Mouse (Mus musculus): ENCODE measurements at regions not wholly inside any gene's neighbourhood (a gene's known extent, or its start where the extent isn't known, plus 50 kb on each side); places are given as distances from the start of the nearest gene placed in this dataset.

DNA sequence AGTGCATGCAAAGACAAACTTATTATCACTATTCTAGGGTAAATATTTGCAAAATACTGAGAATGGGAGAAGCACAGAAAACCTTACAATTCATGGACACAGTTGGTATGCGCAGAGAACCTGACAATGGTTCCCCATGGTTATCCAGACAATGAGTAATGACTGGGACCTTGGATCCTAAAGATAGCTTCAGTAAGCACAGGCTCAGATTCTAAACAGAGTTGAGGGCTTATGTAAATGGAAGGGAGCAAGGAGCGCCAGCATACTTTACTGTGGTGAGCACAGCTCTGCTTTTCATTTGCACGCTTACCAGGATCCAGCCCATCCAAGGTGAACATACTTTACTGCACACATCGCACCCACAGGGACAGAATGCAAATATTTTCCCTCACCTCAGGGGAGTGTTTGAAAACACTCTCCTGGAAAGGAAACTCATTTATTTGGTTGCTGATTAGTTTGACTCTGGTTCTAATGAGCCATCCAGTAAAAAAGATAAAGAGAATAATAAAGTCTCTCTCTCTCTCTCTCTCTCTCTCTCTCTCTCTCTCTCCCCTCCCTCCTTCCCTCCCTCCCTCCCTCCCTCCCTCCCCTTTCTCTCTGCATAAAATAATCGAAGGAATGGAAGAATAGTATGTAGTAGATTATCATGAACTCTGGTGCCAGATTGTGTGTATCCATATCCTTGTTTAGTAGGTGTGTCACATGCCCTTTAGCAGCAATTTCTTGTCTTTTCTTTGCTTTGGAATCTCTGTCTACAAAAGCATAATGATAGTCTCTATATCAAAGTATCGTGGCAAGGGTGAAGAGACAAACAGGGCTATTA, 115.1 kb upstream of the 4930583I09Rik start:
- H3K27me3 ChIP-seq (replicated peaks): no peaks in the 10 kb centered on the region
- no peak overlapping the region for H3K4me2 ChIP-seq
- no peak overlapping the region for H3K4me3 ChIP-seq
- H3K4me1 ChIP-seq: no peaks in the 10 kb centered on the region
- no peak overlapping the region for H3K9ac ChIP-seq
- WGBS: 68% methylated on average over 6 of the region's 6 CpGs
- H3K27ac ChIP-seq (replicated peaks): no peak overlapping the region
- H3K36me3 ChIP-seq: no peaks in the 10 kb centered on the region
- H3K9me3 ChIP-seq: no peaks in the 10 kb centered on the region
- ATAC-seq (ENCODE audit: extremely low read depth, insufficient number of reproducible peaks, low FRiP score, low TSS enrichment): no peak

DNA sequence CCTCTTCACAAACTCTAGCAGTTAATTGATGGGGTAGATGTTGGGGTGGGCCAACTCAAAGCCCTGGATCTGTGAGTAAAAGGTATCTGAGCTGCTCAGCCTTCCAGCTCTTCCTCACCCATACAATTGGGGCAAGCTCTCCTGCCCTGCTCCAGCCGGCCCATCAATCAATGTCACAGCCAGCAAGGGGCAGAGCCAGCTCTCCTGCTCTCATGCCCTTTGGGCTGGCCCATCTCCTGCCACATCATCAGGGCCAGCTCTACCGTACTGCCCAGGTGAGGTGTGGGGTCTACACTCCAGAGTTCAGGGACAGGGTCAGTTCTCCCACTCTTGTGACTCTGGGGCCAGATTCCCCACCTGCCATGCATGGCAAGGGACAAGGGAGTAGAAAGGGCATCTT, 107.3 kb upstream of the 4930583I09Rik start:
- ATAC-seq (ENCODE audit: extremely low read depth, insufficient number of reproducible peaks, low FRiP score, low TSS enrichment): no peak
- Histone ChIP-seq H3K27ac (replicated peaks) (no peak overlapping the region), H3K27me3 (replicated peaks) (no peaks in the 10 kb centered on the region), H3K4me1 (no peaks in the 10 kb centered on the region), H3K9ac (no peak overlapping the region), H3K4me2 (no peak overlapping the region), H3K36me3 (no peaks in the 10 kb centered on the region), H3K9me3 (no peaks in the 10 kb centered on the region), H3K4me3 (no peak overlapping the region)
- 62% methylated on average over 2 of the region's 2 CpGs for WGBS

DNA sequence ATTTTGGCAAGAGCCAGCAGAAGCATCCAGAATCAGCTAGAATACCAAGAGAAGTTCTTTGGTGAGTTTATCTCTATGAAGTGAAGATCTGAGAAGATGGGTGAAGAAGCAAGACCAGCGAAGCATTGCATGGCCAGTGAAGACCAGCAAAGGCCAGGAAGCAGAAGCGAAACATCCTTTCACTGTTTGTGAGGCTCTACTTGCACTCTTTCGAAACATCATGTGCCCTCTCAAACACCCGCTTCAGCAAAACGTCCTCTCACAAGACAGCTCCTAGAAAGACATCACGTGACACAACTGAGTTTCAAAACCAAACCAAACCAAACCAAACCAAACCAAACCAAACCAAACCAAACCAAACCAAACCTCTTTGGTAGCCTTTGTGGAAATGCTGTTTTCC, 105.7 kb upstream of the 4930583I09Rik start:
- Histone ChIP-seq H3K4me1 (peaks cover 8% of the 10 kb centered on the region), H3K36me3 (no peaks in the 10 kb centered on the region), H3K9ac (no peak overlapping the region), H3K9me3 (no peaks in the 10 kb centered on the region), H3K4me2 (no peak overlapping the region), H3K27me3 (replicated peaks) (no peaks in the 10 kb centered on the region), H3K27ac (replicated peaks) (no peak overlapping the region), H3K4me3 (no peak overlapping the region)
- ATAC-seq (ENCODE audit: extremely low read depth, insufficient number of reproducible peaks, low FRiP score, low TSS enrichment): no peak
- 87% methylated on average over 6 of the region's 6 CpGs for WGBS

DNA sequence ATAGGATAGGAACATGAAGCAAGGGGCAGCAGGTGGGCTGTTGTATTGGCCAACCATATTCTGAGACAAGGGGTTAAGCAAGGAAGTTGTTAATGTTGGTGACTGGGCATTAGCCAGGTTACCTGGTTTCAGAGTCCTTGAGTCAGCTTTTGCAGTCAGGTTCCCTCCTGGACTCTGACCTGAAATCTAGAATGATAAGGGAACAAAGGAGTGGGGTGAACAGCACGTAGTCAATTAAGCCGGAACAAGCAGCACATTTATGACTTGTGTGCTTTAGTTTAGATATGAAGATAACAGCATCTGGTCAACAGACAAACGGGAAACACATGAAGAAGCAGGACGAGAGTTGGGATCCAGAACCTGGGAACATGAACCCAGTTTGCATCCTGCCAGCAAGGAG, 99.8 kb upstream of the 4930583I09Rik start:
- Histone ChIP-seq H3K27ac (replicated peaks) (no peak overlapping the region), H3K4me3 (no peak overlapping the region), H3K4me2 (no peak overlapping the region), H3K9me3 (no peaks in the 10 kb centered on the region), H3K27me3 (replicated peaks) (no peaks in the 10 kb centered on the region), H3K36me3 (no peaks in the 10 kb centered on the region), H3K9ac (no peak overlapping the region), H3K4me1 (peaks cover 18% of the 10 kb centered on the region)
- ATAC-seq (ENCODE audit: extremely low read depth, insufficient number of reproducible peaks, low FRiP score, low TSS enrichment): no peak
- WGBS: 72% methylated on average over 4 of the region's 4 CpGs

DNA sequence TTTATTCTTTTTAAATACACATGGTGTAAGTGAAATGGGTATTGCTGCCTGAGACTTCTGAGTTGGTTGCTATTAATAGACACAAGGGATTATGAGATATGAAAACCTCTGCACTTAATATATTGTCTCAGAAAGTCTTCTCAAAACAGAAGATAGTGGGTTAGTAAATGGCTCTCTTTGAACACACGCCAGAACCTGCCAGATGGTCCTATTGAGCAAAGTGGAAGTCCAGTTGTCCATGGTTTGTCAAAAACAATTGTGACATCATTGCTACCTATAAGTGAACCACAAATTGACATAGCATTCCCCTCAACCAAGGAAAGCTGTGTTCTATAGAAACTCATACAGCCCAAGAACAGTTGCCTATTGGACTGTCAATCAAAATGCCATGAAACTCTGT, 98.5 kb upstream of the 4930583I09Rik start:
- Histone ChIP-seq H3K36me3 (no peaks in the 10 kb centered on the region), H3K4me3 (no peak overlapping the region), H3K27ac (replicated peaks) (no peak overlapping the region), H3K4me2 (no peak overlapping the region), H3K4me1 (peaks cover 18% of the 10 kb centered on the region), H3K9me3 (no peaks in the 10 kb centered on the region), H3K27me3 (replicated peaks) (no peaks in the 10 kb centered on the region), H3K9ac (no peak overlapping the region)
- no peak for ATAC-seq (ENCODE audit: extremely low read depth, insufficient number of reproducible peaks, low FRiP score, low TSS enrichment)
- WGBS: 50% methylated on average over 1 of the region's 1 CpGs

DNA sequence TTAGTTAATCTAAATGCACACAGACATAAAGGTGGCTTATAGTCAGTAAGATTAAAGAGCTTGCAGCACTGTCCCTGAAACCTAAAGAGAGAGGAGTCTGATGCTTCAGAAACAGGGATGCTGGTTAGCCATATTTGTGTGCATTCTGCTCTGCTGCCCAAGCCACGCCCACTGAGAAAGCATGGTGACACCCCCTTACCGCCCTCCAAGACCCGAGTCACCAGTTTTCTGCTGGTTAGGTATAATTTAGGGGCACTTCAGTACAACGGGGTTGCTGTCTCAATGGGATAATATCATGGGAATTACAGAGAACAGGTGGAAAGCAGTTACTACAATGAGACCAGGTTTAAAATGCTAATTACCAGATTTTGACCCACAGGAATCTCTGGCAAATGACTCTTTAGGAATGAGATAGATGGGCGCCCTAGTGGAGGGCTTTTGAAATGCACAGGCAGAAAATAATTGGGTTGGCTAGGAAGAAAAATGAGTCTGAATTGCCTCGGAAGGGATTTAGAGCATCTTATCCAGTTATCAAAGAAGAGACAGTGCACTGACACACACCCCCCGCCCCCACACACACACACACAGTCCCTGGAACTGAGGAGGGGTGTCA, 95.1 kb upstream of the 4930583I09Rik start:
- no peaks in the 10 kb centered on the region for H3K9me3 ChIP-seq
- ATAC-seq (ENCODE audit: extremely low read depth, insufficient number of reproducible peaks, low FRiP score, low TSS enrichment): no peak
- no peak overlapping the region for H3K27ac ChIP-seq (replicated peaks)
- H3K4me3 ChIP-seq: no peak overlapping the region
- 46% methylated on average over 7 of the region's 7 CpGs for WGBS
- no peaks in the 10 kb centered on the region for H3K27me3 ChIP-seq (replicated peaks)
- H3K4me1 ChIP-seq: peaks cover 10% of the 10 kb centered on the region; the same call in 1 of the 2 replicates
- H3K4me2 ChIP-seq: no peak overlapping the region
- no peak overlapping the region for H3K9ac ChIP-seq
- H3K36me3 ChIP-seq: no peaks in the 10 kb centered on the region

DNA sequence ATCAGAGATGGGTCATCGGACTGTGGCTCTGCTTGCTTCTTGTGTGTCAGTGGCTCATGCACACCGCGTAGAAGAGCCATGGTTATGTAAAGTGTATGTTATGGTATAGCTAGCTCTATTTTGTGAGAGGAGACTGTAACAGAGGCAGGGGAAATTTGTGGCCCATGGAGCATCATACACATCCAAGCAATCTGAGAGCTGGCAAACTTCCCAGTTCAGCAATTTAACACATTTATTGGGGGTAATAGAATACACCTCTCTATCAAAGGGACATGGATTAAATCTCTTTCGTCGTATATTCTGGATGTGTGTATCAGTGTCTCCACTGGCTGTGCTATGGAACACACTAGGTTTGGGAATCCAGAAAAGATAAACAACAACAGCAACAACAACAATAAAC, 87.9 kb upstream of the 4930583I09Rik start:
- no peaks in the 10 kb centered on the region for H3K27me3 ChIP-seq (replicated peaks)
- ATAC-seq (ENCODE audit: extremely low read depth, insufficient number of reproducible peaks, low FRiP score, low TSS enrichment): no peak
- peaks cover 16% of the 10 kb centered on the region for H3K4me1 ChIP-seq
- no peak overlapping the region for H3K9ac ChIP-seq
- H3K4me2 ChIP-seq: no peak overlapping the region
- WGBS: 78% methylated on average over 5 of the region's 5 CpGs
- no peak overlapping the region for H3K4me3 ChIP-seq
- H3K27ac ChIP-seq (replicated peaks): no peak overlapping the region
- H3K9me3 ChIP-seq: no peaks in the 10 kb centered on the region
- H3K36me3 ChIP-seq: no peaks in the 10 kb centered on the region

DNA sequence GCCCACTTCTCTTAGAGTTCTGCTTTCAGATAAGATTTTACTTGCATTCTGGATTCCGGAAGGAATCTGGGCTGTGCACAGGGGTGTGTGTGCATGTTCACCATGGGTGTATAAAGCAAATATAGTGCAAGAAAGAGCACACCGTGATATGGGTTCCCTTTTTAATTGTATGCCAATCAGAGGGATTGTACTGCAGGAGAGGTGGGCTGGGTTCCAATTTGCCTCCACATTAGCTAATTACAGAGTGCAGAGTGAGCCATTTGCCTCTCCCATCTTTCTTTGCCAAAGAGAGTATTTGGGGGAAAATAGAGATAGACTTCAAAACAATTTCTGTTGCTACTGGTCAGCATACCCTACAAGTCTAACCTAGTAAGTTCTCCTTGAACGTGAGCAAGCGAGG, 86.4 kb upstream of the 4930583I09Rik start:
- WGBS: 53% methylated on average over 4 of the region's 4 CpGs

DNA sequence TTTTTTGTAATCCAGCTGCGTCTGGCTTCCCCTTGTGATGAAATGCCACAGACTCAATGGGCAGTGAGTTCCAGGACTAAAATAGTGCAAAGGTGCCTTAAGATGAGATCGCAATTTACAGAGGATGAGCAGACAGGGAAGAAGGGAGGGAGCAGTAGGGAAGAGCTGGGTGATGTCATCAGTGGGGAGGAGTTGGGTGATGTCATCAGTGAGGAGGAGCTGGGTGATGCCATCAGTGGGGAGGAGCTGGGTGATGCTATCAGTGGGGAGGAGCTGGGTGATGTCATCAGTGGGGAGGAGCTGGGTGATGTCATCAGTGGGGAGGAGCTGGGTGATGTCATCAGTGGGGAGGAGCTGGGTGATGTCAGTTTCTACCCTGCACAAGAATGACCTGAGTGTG, 84.4 kb upstream of the 4930583I09Rik start:
- Histone ChIP-seq H3K9ac (no peak overlapping the region), H3K9me3 (no peaks in the 10 kb centered on the region; the same call in 1 of the 2 replicates), H3K4me3 (no peak overlapping the region), H3K27me3 (replicated peaks) (no peaks in the 10 kb centered on the region), H3K27ac (replicated peaks) (no peak overlapping the region), H3K4me2 (no peak overlapping the region), H3K36me3 (no peaks in the 10 kb centered on the region), H3K4me1 (peaks cover 23% of the 10 kb centered on the region)
- no peak for ATAC-seq (ENCODE audit: extremely low read depth, insufficient number of reproducible peaks, low FRiP score, low TSS enrichment)
- WGBS: 60% methylated on average over 2 of the region's 2 CpGs

More for the DNA sequence above, 86.4 kb upstream of the 4930583I09Rik start:
- H3K36me3 ChIP-seq: no peaks in the 10 kb centered on the region
- no peaks in the 10 kb centered on the region for H3K9me3 ChIP-seq
- no peaks in the 10 kb centered on the region for H3K27me3 ChIP-seq (replicated peaks)
- peaks cover 16% of the 10 kb centered on the region for H3K4me1 ChIP-seq
- ATAC-seq (ENCODE audit: extremely low read depth, insufficient number of reproducible peaks, low FRiP score, low TSS enrichment): no peak
- no peak overlapping the region for H3K4me3 ChIP-seq
- H3K4me2 ChIP-seq: no peak overlapping the region
- H3K9ac ChIP-seq: no peak overlapping the region
- no peak overlapping the region for H3K27ac ChIP-seq (replicated peaks)

DNA sequence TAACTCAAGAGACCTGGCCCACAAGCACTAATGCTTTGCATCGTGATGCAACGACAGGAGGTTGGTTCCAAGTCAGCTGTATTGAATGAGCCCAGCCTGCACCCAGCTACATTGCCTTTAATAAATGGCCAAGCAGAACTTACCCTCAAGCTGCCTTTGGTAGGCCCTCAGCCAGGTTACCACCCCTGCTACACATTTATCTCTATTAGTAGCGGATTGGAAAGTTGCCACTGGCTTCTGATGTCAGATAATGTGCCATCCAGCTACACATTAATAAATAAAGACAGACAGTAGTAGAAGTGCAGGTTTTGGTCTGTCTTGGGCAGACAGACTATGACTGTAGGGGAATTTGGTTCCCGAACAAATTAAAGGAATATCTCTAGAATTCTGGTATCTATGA, 82.0 kb upstream of the 4930583I09Rik start:
- no peaks in the 10 kb centered on the region for H3K36me3 ChIP-seq
- H3K27me3 ChIP-seq (replicated peaks): no peaks in the 10 kb centered on the region
- no peak overlapping the region for H3K4me3 ChIP-seq
- no peak overlapping the region for H3K9ac ChIP-seq
- H3K27ac ChIP-seq (replicated peaks): no peak overlapping the region
- no peak for ATAC-seq (ENCODE audit: extremely low read depth, insufficient number of reproducible peaks, low FRiP score, low TSS enrichment)
- H3K4me2 ChIP-seq: no peak overlapping the region
- H3K4me1 ChIP-seq: peaks cover 41% of the 10 kb centered on the region
- H3K9me3 ChIP-seq: no peaks in the 10 kb centered on the region; the same call in 1 of the 2 replicates
- 81% methylated on average over 4 of the region's 4 CpGs for WGBS

DNA sequence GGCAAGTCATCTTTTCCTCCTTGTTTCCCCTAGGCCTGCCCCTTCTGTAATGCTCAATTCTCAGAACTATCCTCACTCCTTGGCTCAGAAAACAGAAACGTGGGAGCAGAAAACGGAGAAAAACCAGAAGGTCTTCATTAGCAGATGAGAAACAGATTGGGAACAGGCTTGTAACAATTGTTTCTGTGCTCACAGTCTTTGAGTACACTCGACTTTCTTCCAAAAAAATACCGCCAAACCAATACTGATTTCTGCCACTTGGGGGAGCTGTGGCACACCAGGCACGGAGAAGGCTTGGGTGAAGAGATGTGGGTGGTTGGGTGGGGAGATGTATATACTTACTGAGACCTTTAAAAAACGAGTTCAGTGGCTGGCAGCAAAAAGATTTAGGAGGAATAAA, 80.8 kb upstream of the 4930583I09Rik start:
- no peak overlapping the region for H3K4me3 ChIP-seq
- H3K27me3 ChIP-seq (replicated peaks): no peaks in the 10 kb centered on the region
- no peak for ATAC-seq (ENCODE audit: extremely low read depth, insufficient number of reproducible peaks, low FRiP score, low TSS enrichment)
- no peak overlapping the region for H3K4me2 ChIP-seq
- H3K4me1 ChIP-seq: peaks cover 32% of the 10 kb centered on the region
- H3K27ac ChIP-seq (replicated peaks): no peak overlapping the region
- no peaks in the 10 kb centered on the region for H3K36me3 ChIP-seq
- 64% methylated on average over 6 of the region's 6 CpGs for WGBS
- H3K9ac ChIP-seq: no peak overlapping the region
- no peaks in the 10 kb centered on the region; the same call in 1 of the 2 replicates for H3K9me3 ChIP-seq

DNA sequence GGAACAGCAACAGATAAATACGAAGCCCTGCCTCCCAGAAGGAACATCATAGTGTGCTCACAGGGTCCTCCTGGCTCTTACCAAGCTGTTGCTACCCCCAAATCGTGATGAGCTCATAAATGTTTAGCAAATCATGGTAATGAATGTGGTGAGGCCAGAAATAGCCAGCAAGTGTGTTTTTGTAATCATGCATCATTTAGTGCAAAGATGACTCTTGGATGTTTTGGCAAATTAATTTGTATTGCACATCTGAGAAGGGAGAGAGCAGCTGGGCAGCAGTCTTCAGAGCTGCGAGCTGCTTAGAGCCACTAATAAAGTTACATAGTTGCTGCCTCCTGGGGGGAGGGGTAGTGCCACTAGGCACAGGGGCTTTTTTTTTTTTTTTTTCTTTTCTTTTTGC, 79.8 kb upstream of the 4930583I09Rik start:
- H3K4me2 ChIP-seq: no peak overlapping the region
- H3K27me3 ChIP-seq (replicated peaks): no peaks in the 10 kb centered on the region
- H3K9me3 ChIP-seq: no peaks in the 10 kb centered on the region; the same call in 1 of the 2 replicates
- no peak overlapping the region for H3K4me3 ChIP-seq
- no peaks in the 10 kb centered on the region for H3K36me3 ChIP-seq
- H3K27ac ChIP-seq (replicated peaks): no peak overlapping the region
- peaks cover 32% of the 10 kb centered on the region for H3K4me1 ChIP-seq
- WGBS: 54% methylated on average over 3 of the region's 3 CpGs
- H3K9ac ChIP-seq: no peak overlapping the region
- no peak for ATAC-seq (ENCODE audit: extremely low read depth, insufficient number of reproducible peaks, low FRiP score, low TSS enrichment)
